Mouse (Mus musculus): Measurements from ENCODE around the gene Hsd17b3. TPM values are rescaled to one million over a fixed set of nuclear protein-coding genes. Genes with fewer than 3 reads are reported as not detected.
A peak's percentile ranks its signal among the peaks of the same experiment; 100 is the strongest.

Hsd17b3 gene
- total RNA-seq (2014; fragmentation: Nextera tagmentation) (not detected in 2 replicates), total RNA-seq (2017) (not detected in 2 replicates)

DNA sequence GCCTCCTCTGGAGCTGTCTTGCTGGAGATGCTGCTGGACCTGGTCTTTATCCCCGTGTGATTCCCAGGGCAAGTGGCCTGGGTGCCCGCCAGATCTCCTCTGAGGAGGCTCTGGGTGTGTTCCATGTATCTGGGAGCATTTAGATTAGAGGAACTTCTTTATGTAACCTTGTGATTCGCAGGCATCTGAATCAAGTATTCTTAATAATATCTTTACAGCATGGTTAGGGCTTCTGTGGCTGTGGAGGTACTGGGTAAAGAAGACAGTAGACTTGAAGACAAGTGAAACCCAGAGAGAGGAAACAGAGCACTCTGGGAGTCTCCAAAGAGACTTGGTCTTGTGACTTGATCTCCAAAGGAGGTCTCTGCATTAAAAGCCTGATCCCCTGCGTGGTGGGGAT lies at the start of gene Hsd17b3:
TSS of gene Hsd17b3 (minus strand) at position 101 of the 400 bp plus-strand sequence.
- ATAC-seq (replicated peaks; ENCODE audit: poor library complexity, severe bottlenecking), result no peak

DNA sequence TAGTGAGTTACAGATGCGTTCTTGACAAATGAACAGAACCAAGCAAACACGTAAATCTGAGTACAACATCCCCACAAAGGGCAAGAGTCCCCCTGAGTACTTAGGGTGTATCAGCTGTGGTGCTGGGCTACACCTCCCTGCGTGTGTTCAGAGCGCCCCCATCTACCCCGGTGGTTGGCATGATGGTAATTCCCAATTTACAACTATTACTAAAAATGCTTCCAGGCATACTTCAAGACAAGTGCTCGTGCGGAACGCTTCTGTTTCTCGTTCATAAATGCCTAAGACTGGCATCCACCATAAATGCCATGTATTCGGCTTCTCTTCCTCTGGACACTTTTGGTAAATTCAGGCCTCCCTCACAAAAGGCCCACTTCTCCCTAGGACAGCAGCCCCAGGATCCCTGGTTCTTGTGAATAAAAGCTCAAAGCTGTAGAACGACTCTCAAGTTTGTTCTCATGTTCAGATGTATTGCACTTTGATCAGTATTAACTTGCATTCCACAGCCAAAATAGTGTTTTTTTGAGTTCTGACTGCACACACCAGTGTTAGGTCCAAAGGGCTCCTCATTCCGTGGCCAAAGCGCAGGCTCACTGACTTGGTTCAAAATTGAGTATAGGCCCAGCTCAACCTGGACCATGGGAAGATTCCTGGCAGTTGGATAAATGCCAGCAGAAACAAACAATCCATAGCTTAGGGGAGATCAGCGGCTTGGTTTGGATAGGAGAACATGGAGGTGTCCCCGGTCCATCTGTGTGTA lies 40.8 kb upstream of the Hsd17b3 start:
- ATAC-seq (replicated peaks; ENCODE audit: poor library complexity, severe bottlenecking), result peak; percentile 65

DNA sequence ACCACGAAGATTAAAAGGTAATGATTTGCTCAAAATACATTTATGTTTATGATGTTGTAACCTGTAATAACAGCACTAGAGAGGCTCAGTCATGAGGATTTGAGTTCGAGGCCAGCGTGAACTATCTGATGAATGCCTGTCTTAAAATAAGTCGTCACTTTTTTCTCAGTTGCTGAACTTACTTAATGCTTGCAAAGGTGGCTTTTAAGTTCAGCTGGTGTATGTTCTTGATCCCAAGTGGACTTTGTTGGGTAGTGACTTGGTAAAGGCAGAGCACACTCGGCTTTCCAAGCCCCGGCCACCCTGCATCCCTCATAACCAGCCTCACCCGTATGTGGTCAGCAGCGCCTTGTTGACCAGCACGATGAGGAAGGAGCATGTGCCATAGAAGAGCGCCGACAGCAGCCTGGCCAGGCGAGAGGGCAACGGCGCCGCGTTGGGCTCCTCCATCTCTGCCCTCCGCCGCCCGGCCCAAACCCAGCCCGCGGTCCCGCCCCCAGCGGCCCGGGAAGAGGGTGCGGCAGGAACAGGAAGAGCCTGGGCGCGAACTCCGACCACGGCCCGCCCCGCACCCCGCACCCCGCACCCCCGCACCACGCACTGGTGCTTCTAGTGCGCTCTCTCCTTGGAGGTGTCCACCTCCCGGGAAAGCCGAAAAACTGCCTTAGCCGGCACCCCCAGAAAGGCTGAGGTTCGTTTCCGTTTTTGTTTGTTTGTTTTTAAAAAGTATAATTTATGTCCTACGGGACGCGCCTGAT lies 40.0 kb upstream of the Hsd17b3 start, which contains the start of gene Slc35d2:
TSS of gene Slc35d2 (minus strand) at position 511 of the 758 bp plus-strand sequence.
- peak; percentile 88 for ATAC-seq (replicated peaks; ENCODE audit: poor library complexity, severe bottlenecking)

DNA sequence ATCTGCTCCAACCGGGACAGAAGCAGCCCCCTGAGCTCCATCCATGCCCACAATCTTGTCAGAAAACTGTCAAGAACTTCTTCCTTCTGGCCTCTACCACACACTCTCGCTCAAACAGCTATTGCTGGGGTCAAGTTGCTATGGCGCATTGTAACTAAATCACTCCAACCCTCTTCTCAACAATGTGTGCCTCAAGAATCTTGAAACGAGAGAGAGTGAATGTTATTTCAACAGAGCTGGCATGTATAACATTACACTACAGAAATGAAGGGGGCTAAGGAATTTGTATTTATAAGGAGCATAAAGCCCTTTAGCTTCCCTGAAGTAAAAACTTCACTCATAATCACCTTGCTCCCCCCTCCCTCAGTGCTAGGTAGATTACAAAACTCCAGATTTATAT lies 37.3 kb upstream of the Hsd17b3 start:
- ATAC-seq (replicated peaks; ENCODE audit: poor library complexity, severe bottlenecking), result no peak

DNA sequence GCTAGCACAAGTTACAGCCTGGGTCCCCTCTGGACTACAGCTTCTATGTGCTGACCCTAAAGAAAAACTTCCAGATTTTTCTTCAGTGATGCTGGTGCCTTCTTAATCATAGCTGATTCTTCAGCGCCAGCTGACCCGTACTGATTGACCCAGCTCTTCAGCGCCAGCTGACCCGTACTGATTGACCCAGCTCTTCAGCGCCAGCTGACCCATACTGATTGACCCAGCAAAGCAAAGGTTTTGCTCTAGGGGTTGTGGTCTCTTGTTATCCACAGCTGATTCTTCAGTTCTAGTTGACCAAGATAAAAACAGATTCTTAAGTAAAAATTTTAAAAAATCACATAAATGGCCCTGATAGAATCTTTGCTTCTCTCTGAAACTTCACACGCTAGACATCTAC lies 35.9 kb upstream of the Hsd17b3 start:
- no peak for ATAC-seq (replicated peaks; ENCODE audit: poor library complexity, severe bottlenecking)

DNA sequence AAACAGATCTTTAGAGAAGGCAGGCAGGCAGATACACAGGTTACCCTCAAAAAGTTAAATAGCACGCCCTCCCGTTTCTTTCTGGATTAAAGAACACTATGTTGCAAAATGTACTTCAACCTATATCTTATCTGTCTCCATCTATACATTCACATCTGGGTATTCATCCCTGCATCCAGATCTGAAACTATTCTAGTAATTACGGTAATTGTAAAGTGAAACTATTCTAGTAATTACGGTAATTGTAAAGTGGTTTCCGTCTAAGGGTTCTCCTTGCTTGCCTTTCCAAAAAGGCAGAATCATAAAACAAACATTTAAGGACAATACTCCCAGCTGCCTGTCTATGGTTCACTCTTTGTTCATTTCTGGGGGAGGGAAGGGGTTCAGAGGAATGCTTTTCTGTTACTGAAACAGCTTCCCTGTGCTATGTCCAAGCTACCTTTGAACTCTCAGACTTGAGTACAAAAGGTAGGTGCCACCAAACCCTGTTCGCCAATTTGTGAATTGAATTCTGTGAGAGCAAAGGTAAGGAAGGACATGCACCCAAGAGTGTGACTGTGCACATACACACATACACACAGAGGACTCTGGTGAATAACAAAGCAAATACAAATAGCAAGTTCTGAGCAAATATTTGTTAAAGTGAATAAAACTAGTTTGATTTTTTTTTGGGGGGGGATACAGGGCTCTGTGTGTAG lies 34.6 kb upstream of the Hsd17b3 start:
- ATAC-seq (replicated peaks; ENCODE audit: poor library complexity, severe bottlenecking), result no peak

DNA sequence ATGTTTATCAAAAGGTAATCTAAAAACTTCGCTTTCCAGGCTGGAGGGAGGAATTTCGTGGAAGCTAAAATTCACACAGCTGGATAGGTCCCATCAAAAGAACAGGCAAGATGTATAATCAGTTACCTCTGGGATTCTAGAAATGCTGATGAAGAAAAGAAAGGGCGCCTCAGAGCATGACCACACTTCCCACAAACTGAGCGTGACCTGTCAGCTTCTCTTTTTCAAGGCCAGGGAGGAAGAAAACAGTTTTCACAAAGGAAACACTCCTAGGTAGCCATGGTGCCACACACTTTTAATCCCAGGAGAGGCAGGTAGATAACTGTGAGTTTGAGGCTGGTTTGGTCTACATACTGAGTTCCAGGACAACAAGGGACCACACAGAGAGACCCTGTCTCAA lies 31.7 kb upstream of the Hsd17b3 start:
- peak; percentile 52 for ATAC-seq (replicated peaks; ENCODE audit: poor library complexity, severe bottlenecking)

DNA sequence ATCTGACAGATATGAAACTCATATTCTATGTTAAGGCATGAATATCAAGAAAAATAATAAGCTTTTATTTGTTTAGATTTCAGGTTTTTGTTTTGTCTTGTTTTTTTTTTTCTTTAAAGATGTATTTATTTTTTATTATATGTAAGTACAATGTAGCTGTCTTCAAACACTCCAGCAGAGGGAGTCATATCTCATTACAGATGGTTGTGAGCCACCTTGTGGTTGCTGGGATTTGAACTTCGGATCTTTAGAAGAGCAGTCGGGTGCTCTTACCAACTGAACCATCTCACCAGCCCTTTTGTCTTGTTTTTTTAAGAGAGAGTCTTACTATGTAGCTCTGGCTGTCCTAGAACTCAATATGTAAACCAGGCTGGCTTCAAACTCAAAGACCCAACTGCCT lies 28.4 kb upstream of the Hsd17b3 start:
- no peak for ATAC-seq (replicated peaks; ENCODE audit: poor library complexity, severe bottlenecking)

DNA sequence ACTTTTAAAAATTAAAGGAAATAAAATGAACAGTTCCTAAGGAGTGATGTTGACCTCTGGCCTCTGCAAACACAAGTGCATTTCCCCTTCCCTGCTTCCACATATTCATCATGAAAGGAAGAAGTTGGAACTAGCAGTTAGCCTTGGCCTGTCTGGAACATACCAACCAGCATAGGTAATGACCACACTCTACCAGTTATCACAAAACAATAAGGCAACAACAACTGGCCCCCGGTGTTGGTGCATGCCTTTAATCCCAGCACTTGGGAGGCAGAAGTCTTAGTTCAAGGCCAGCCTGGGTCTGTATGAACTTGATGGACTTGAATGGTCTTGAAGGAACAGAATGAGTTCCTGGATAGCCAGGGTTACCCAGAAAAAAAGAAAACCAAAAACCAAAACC lies 21.4 kb upstream of the Hsd17b3 start:
- no peak for ATAC-seq (replicated peaks; ENCODE audit: poor library complexity, severe bottlenecking)

DNA sequence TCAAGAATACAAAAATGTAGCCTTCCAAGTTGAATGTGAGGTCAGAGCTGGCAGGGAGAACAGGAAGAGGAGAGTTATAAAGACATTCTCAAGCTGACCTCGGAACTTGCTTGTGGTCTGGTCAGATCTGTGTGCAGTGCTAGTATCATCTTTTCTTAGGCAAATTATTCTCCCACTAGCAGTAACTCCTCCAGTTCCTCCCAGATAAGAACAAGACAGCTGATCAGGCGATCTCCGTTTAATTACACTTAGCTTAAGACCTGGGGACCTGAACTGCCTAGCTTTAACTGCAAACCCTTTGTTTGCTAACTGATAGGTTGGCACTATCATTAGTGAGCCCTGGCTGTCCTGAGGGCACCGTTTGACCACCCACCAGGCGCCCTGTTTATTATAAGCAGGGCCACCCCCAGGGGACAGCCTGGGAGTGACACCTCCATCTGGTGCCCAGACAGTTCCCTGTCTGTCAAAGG lies 19.4 kb upstream of the Hsd17b3 start:
- peak; percentile 27; the same call in 1 of the 2 replicates for ATAC-seq (replicated peaks; ENCODE audit: poor library complexity, severe bottlenecking)

DNA sequence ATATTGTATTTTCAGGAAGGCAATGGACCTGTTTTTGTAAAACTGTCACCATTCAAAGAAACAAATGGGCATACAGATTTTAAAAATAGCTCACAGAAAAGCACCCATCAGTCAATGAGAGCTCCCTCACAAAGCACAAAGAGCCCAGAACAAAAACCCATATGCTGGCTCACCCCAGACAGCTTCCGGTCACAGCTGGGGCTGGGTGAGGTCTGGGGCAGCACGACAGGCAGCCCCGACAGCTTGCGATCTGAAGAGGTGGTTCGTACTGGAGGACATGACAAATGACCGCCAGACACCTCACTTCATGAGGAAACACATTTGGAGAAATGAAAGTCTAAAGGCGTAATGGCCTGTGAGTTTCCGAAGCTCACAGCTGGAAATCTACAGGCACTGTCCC lies 18.5 kb upstream of the Hsd17b3 start:
- ATAC-seq (replicated peaks; ENCODE audit: poor library complexity, severe bottlenecking), result peak; percentile 72

DNA sequence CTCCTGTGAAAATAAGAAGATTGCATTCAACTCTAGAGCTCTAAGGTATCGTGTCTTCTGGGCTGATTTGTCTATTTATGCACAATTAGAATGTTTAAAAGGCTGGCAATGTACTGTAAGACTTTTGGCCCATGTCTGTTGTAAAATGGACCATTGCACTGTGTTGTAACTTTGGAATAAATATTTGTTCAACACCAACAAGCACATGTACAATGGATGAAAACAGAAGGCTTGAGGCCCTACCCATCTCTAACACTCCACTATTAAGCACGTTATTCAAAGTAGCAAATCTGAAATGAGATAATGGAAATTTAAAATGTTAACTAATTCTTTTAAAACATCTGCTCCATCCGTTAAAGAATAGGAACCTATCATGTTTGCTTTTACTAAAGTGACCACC lies 18.1 kb upstream of the Hsd17b3 start:
- no peak for ATAC-seq (replicated peaks; ENCODE audit: poor library complexity, severe bottlenecking)

DNA sequence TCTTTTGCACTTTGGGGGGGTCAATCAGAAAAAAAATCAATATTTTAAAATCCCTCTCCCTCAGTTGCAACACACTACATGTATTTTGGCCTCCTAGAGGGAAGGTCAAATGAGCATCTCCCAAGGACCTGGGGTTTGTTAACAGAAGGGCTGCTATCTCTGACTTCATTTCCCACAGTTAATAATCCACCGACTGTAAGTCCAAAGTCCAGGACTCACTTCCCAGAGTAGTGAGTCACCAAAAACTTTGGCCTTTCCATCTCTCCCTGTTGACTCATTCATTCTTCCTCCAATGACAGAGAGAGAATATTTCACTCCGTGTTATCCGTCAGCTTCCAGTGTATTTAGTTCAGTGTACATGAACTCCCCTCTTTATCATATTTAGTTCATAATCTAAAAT lies 16.7 kb upstream of the Hsd17b3 start:
- no peak for ATAC-seq (replicated peaks; ENCODE audit: poor library complexity, severe bottlenecking)

DNA sequence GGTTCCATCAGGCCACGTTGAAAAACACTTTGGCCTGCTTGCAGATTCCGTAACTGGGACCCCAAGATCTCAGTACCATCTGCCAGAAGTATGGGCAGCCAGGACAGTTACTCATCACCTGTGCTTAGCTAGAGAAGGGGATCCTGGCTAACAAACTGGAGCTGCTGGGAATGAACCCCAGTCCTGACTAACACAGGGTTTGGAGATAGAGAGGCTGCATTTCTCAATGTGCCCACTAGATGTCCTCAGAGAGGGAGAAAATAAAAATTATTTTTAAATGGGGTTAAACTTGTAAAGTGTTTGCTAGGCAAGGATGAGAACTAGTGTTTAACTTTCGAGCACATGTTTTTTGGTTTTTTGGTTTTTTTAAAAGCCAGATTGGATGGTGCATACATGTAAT lies 11.2 kb upstream of the Hsd17b3 start:
- peak; percentile 79 for ATAC-seq (replicated peaks; ENCODE audit: poor library complexity, severe bottlenecking)

DNA sequence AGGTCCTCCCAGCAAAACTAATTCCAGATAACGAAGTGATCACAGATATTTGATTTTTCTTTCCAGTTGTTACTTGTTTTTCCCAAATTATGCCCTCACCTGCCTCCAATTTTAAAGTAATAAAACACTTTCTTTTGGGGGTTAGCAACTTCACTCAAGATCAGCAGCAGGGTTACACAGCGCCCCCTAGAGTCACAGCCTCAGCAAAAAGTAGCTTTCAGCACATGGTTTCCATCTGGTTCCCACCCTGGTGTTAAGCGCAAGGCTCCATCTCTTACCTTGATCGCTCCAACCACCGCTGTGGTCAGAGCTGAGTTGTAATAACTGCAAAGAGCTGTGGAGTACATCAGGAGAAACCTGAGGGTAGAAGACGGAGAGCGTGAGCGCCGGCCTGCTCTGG lies 10.0 kb upstream of the Hsd17b3 start:
- ATAC-seq (replicated peaks; ENCODE audit: poor library complexity, severe bottlenecking), result peak; percentile 55; the same call in 1 of the 2 replicates

DNA sequence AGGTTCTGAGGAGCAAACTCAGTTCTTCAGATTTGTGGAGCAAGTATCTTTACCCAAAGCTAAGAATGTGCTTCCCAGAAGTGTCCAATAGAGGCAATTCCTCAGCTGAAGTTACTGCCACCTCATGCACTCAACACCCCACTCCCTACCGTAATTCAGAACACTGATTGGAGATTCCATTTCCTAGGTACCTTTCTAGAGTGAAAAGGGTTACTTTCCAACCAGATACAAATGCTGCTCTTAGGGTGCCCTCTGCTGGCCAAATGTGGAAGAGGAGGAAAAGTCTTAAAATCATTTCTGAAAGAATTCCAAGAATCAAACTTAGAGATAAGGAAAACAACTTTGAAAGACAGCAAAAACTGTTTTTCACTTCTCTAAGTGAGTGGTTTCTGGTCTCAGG lies 4.3 kb upstream of the Hsd17b3 start:
- ATAC-seq (replicated peaks; ENCODE audit: poor library complexity, severe bottlenecking), result peak; percentile 69

DNA sequence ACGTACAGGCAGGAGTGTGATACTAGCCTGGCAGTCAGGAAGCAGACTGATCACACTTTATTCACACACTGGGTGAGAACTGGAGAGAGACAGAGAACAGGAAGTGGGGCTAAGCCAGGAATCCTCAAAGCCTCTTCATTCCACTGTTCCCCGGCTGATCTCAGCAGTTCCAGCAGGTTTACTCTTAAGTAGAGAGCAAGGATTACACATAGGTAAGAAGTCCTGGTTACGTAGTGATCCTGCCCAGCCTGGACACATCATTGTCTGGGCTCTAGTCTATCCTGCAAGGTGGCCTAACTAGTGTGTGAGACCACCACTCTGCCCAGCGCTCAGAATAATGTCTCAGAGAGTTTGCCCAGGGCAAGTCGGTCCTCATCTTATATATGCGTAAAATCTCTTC lies 3.7 kb upstream of the Hsd17b3 start:
- no peak for ATAC-seq (replicated peaks; ENCODE audit: poor library complexity, severe bottlenecking)

DNA sequence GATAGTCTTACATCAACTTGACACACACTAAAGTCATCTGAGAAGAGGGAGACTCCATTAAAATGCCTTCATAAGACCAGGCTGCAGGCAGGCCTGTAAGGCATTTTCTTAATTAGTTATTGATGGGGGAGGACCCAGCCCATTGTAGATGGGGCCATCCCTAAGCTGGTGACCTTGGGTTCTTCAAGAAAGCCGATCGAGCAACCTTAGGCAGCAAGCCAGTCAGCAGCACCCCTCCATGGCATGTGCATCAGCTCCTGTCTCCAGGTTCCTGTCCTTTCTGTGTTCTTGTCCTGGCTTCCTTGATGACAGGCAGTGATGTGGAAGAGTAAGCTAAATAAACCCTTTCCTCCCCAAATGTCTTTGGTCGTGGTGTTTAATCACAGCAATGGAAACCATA lies 3.1 kb upstream of the Hsd17b3 start:
- ATAC-seq (replicated peaks; ENCODE audit: poor library complexity, severe bottlenecking), result no peak

DNA sequence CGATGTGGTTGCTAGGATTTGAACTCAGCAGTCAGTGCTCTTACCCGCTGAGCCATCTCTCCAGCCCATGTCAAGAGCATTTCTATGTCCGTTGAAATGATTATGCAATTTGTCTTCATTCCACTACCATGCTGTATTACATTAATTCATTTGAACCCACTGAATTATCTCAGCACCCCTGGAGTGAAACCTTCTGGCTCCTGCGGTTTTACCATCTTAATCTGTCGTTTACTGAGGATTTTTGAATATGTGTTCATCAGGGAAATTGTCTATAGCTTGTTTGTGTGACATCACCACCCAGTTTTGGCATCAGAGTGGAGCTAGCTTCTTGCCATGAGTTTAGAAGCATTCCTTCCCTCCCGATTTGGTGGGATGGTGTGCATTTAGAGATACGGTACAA lies 2.0 kb upstream of the Hsd17b3 start:
- no peak for ATAC-seq (replicated peaks; ENCODE audit: poor library complexity, severe bottlenecking)

DNA sequence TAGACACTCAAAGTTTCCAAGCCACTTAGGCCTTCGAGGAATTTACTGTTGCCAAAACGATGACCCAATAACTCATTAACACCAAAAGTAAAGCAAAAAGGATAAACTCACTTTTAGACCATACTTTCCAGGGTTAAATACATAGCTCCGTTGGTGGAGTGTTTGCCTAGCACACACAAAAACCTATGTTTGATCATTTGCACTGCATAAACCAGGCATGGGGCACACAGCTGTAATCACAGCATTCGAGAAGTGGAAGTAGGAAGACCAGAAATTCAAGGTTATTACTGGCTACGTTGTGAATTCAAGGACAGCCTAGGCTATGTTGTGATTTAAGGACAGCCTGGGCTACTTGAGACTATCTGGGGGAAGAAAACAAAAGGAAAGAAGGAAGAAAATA lies 1.2 kb upstream of the Hsd17b3 start:
- no peak for ATAC-seq (replicated peaks; ENCODE audit: poor library complexity, severe bottlenecking)

DNA sequence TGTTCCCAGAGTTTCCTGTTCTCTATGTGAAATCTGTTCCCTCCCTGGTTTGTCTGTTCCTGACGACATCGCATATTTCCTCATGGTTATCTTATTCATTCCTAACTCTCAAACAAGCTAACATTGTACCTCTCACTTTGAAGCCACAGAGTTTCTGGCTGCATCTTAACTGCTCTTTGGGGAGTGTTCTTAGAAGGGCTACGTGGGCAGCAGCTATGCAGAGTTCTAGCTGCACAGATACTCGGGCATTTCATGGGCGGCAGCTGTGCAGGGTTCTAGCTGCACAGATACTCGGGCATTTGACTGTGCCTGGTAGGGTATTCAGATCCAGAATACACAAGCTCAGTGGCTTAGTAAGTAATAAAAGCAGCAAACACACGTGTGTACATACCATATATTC lies 973 bp downstream of the Hsd17b3 start:
- no peak for ATAC-seq (replicated peaks; ENCODE audit: poor library complexity, severe bottlenecking)
